Mouse (Mus musculus) brain, embryonic 14.5 days (tissue): ENCODE data around the gene Atp9a. TPM values are rescaled to one million over a fixed set of nuclear protein-coding genes. Genes with fewer than 3 reads are reported as not detected.

Source experiments
- DNase-seq: peaks from one replicate; pipeline ENCODE4 v3.0.0-alpha.2; 2011; ENCODE audit warnings: low read depth
- CTCF ChIP-seq: fragments of 200-500 bp; IDR thresholded peaks from 2 replicates; pipeline ENCODE4 v1.5.1; 2012; ENCODE audit warnings: inconsistent platforms, mild to moderate bottlenecking, moderate library complexity, borderline replicate concordance; ENCODE audit not compliant: insufficient read depth, insufficient read length; ENCODE audit errors: extremely low read depth
- POLR2A ChIP-seq: fragments of 200-500 bp; IDR thresholded peaks from 2 replicates; pipeline ENCODE4 v1.6.1; 2012; ENCODE audit warnings: mild to moderate bottlenecking, inconsistent platforms, borderline replicate concordance; ENCODE audit not compliant: poor library complexity, insufficient read depth, insufficient read length, severe bottlenecking; ENCODE audit errors: extremely low read depth
- polyA plus RNA-seq: library from polyadenylated mRNA; depleted of rRNA; stranded (reverse); fragments of >200 nt; gene quantifications from 2 replicates; pipeline ENCODE4 v1.2.3, GENCODE M21; 2012

The Atp9a gene
- polyA plus RNA-seq, 1 experiment, result 302 TPM

- peak; percentile 89 for DNase-seq
- TF ChIP-seq CTCF, result no peak
- no peak for TF ChIP-seq POLR2A
Observed at GRCm38 (mm10) chr2:168626385-168626784, 115.8 kb downstream of the Atp9a start.

GRCm38 (mm10) chr2:168625091-168625490, 117.1 kb downstream of the Atp9a start:
- no peak for DNase-seq
- no peak for TF ChIP-seq CTCF
- no peak for TF ChIP-seq POLR2A

- TF ChIP-seq POLR2A, result no peak
- DNase-seq, result no peak
Observed at GRCm38 (mm10) chr2:168621111-168621802, 121.0 kb downstream of the Atp9a start.

GRCm38 (mm10) chr2:168618205-168618717, 123.9 kb downstream of the Atp9a start:
- TF ChIP-seq POLR2A (no peak), CTCF (no peak)
- peak; percentile 59 for DNase-seq

- no peak for TF ChIP-seq POLR2A
- TF ChIP-seq CTCF, result no peak
- DNase-seq, result no peak
Observed at GRCm38 (mm10) chr2:168615160-168615559, 127.0 kb downstream of the Atp9a start.

GRCm38 (mm10) chr2:168614170-168614872, 127.9 kb downstream of the Atp9a start:
- DNase-seq, result no peak

GRCm38 (mm10) chr2:168613092-168613880, 128.9 kb downstream of the Atp9a start:
- no peak for DNase-seq
- TF ChIP-seq POLR2A (no peak), CTCF (no peak)

More at GRCm38 (mm10) chr2:168614170-168614872, 127.9 kb downstream of the Atp9a start:
- TF ChIP-seq CTCF (no peak), POLR2A (no peak)

GRCm38 (mm10) chr2:168610941-168611340, 131.3 kb downstream of the Atp9a start:
- no peak for DNase-seq
- TF ChIP-seq CTCF, result no peak

GRCm38 (mm10) chr2:168609653-168610248, 132.5 kb downstream of the Atp9a start:
- DNase-seq, result peak; percentile 55
- no peak for TF ChIP-seq CTCF
- no peak for TF ChIP-seq POLR2A

GRCm38 (mm10) chr2:168608125-168608564, 134.1 kb downstream of the Atp9a start:
- no peak for TF ChIP-seq POLR2A
- TF ChIP-seq CTCF, result no peak
- DNase-seq, result no peak

GRCm38 (mm10) chr2:168604655-168605070, 137.5 kb downstream of the Atp9a start:
- no peak for DNase-seq
- TF ChIP-seq CTCF (no peak), POLR2A (no peak)

- DNase-seq, result no peak
- TF ChIP-seq CTCF, result no peak
- no peak for TF ChIP-seq POLR2A
Observed at GRCm38 (mm10) chr2:168602387-168602741, 139.8 kb downstream of the Atp9a start.
